Mouse (Mus musculus) hindbrain, embryonic 11.5 days (tissue): ENCODE data around the gene Psmb9. TPM values are rescaled to one million over a fixed set of nuclear protein-coding genes. Genes with fewer than 3 reads are reported as not detected.
"Not testable (repeated sequence)": the region's sequence is repeated elsewhere in the genome, so short reads cannot be mapped to it uniquely, and the experiment has no call there.

ENCODE experiments used
- ATAC-seq: fragments of 200-750 bp; cut with Nextera tagmentation; 2 replicates; pipeline ENCODE4 v1.8.0; 2017; ENCODE audit warnings: mild to moderate bottlenecking, moderate TSS enrichment, moderate library complexity; ENCODE audit not compliant: low FRiP score
- DNase-seq: peaks from one replicate; pipeline ENCODE4 v3.0.0-alpha.2; 2015; ENCODE audit warnings: low spot score
- H3K27ac ChIP-seq: fragments of 300-500 bp; sonication (generic); 2 replicates; pipeline ENCODE4 v1.5.1; 2014; ENCODE audit warnings: mild to moderate bottlenecking, low read depth, low read length
- H3K27me3 ChIP-seq: fragments of 300-500 bp; sonication (generic); 2 replicates; pipeline ENCODE4 v1.6.1; 2014; ENCODE audit warnings: mild to moderate bottlenecking, low read length, moderate library complexity, mixed read lengths; ENCODE audit not compliant: control insufficient read depth, insufficient read depth
- H3K36me3 ChIP-seq: fragments of 300-500 bp; sonication (generic); 2 replicates; pipeline ENCODE4 v1.6.1; 2014; ENCODE audit warnings: mild to moderate bottlenecking, low read length, moderate library complexity, mixed read lengths; ENCODE audit not compliant: control insufficient read depth, insufficient read depth
- H3K4me1 ChIP-seq: fragments of 300-500 bp; sonication (generic); replicated peaks from 2 replicates; pipeline ENCODE4 v1.6.1; 2014; ENCODE audit warnings: low read length, mixed read lengths; ENCODE audit not compliant: control insufficient read depth, insufficient read depth
- H3K4me2 ChIP-seq: fragments of 300-500 bp; sonication (generic); replicated peaks from 2 replicates; pipeline ENCODE4 v1.6.1; 2014; ENCODE audit warnings: mild to moderate bottlenecking, low read depth, low read length
- H3K4me3 ChIP-seq: fragments of 300-500 bp; sonication (generic); 2 replicates; pipeline ENCODE4 v1.5.1; 2014; ENCODE audit warnings: low read depth, low read length
- H3K9ac ChIP-seq: fragments of 300-500 bp; sonication (generic); 2 replicates; pipeline ENCODE4 v1.6.1; 2014; ENCODE audit warnings: low read depth, low read length
- H3K9me3 ChIP-seq: fragments of 300-500 bp; sonication (generic); 2 replicates; pipeline ENCODE4 v1.6.1; 2016; ENCODE audit warnings: low read length; ENCODE audit not compliant: control insufficient read depth
- WGBS: fragments of 180-500 bp; shearing (Covaris S2); extraction: QIAGEN DNeasy Blood & Tissue Kit; methylation state at CpG from one replicate; pipeline ENCODE4 v1.1.7; 2014; 5-methylcytosine and 5-hydroxymethylcytosine counted together
- polyA plus RNA-seq: library from polyadenylated mRNA; unstranded; fragments of >200 nt; fragmentation: Nextera tagmentation; extraction: Ambion mirVana; gene quantifications from 2 replicates; pipeline ENCODE4 v1.2.1, GENCODE M21; 2014

Psmb9 gene
- polyA plus RNA-seq, 1 experiment from 2014 or later = 0.42 TPM

- H3K4me1 ChIP-seq, H3K36me3 ChIP-seq, H3K27ac ChIP-seq, H3K27me3 ChIP-seq, H3K4me3 ChIP-seq, DNase-seq, H3K4me2 ChIP-seq, ATAC-seq, H3K9me3 ChIP-seq, H3K9ac ChIP-seq: not testable (repeated sequence)
- WGBS = 91% methylated on average over 2 of the region's 7 CpGs
These were observed 32.2 kb upstream of the Psmb9 start for GRCm38 (mm10) chr17:34219801-34220200.

- not testable (repeated sequence) for H3K36me3 ChIP-seq, ATAC-seq, H3K9me3 ChIP-seq, DNase-seq, H3K4me2 ChIP-seq, H3K4me3 ChIP-seq, H3K27me3 ChIP-seq, H3K4me1 ChIP-seq, H3K9ac ChIP-seq, H3K27ac ChIP-seq
- WGBS = 89% methylated on average over 8 of the region's 11 CpGs
These were observed 31.5 kb upstream of the Psmb9 start for GRCm38 (mm10) chr17:34219096-34219495.

- Histone ChIP-seq H3K27me3 (peaks cover 11% of the 10 kb centered on the region), H3K4me3 (no peak overlapping the region), H3K27ac (no peak overlapping the region), H3K9ac (no peak overlapping the region), H3K4me2 (no peak overlapping the region), H3K4me1 (no peaks in the 10 kb centered on the region), H3K36me3 (no peaks in the 10 kb centered on the region), H3K9me3 (no peaks in the 10 kb centered on the region)
- DNase-seq = no peak
- 85% methylated on average over 11 of the region's 11 CpGs for WGBS
- no peak for ATAC-seq
These were observed 31.1 kb upstream of the Psmb9 start for GRCm38 (mm10) chr17:34218675-34219074.

- 91% methylated on average over 5 of the region's 5 CpGs for WGBS
- H3K27ac ChIP-seq = no peak overlapping the region
These were observed 30.4 kb upstream of the Psmb9 start for GRCm38 (mm10) chr17:34217986-34218385.

GRCm38 (mm10) chr17:34217216-34217928 lies 29.8 kb upstream of the Psmb9 start:
- H3K27ac ChIP-seq = no peak overlapping the region
- no peaks in the 10 kb centered on the region for H3K4me1 ChIP-seq
- H3K27me3 ChIP-seq = peaks cover 20% of the 10 kb centered on the region
- no peak overlapping the region for H3K4me3 ChIP-seq
- WGBS = 92% methylated on average over 8 of the region's 8 CpGs
- H3K9me3 ChIP-seq = no peaks in the 10 kb centered on the region
- H3K36me3 ChIP-seq = no peaks in the 10 kb centered on the region
- H3K9ac ChIP-seq = no peak overlapping the region
- no peak for ATAC-seq
- no peak overlapping the region for H3K4me2 ChIP-seq
- DNase-seq = no peak

More at GRCm38 (mm10) chr17:34217986-34218385, 30.4 kb upstream of the Psmb9 start:
- H3K36me3 ChIP-seq = no peaks in the 10 kb centered on the region
- H3K9me3 ChIP-seq = no peaks in the 10 kb centered on the region
- ATAC-seq (no peak), DNase-seq (no peak)
- H3K4me3 ChIP-seq = no peak overlapping the region
- H3K9ac ChIP-seq = no peak overlapping the region
- H3K27me3 ChIP-seq = peaks cover 16% of the 10 kb centered on the region
- no peak overlapping the region for H3K4me2 ChIP-seq
- no peaks in the 10 kb centered on the region for H3K4me1 ChIP-seq

- ATAC-seq = no peak
- Histone ChIP-seq H3K9ac (no peak overlapping the region), H3K4me3 (no peak overlapping the region), H3K9me3 (no peaks in the 10 kb centered on the region), H3K27me3 (peaks cover 26% of the 10 kb centered on the region), H3K36me3 (no peaks in the 10 kb centered on the region), H3K4me2 (no peak overlapping the region), H3K4me1 (no peaks in the 10 kb centered on the region), H3K27ac (no peak overlapping the region)
- no peak for DNase-seq
- 84% methylated on average over 12 of the region's 12 CpGs for WGBS
These were observed 27.6 kb upstream of the Psmb9 start for GRCm38 (mm10) chr17:34215176-34215575.

- WGBS = 39% methylated on average over 21 of the region's 21 CpGs
- DNase-seq = no peak
- Histone ChIP-seq H3K4me2 (no peak overlapping the region), H3K9ac (no peak overlapping the region), H3K27me3 (peaks cover 26% of the 10 kb centered on the region), H3K4me3 (no peak overlapping the region), H3K9me3 (no peaks in the 10 kb centered on the region), H3K27ac (no peak overlapping the region), H3K36me3 (no peaks in the 10 kb centered on the region), H3K4me1 (no peaks in the 10 kb centered on the region)
- ATAC-seq = no peak
These were observed 26.4 kb upstream of the Psmb9 start for GRCm38 (mm10) chr17:34213936-34214335.

GRCm38 (mm10) chr17:34211746-34212365 lies 24.3 kb upstream of the Psmb9 start:
- H3K9ac ChIP-seq = no peak overlapping the region
- no peak overlapping the region for H3K4me2 ChIP-seq
- 21% methylated on average over 23 of the region's 23 CpGs for WGBS
- H3K27me3 ChIP-seq = peaks cover 26% of the 10 kb centered on the region
- no peaks in the 10 kb centered on the region for H3K36me3 ChIP-seq
- H3K9me3 ChIP-seq = no peaks in the 10 kb centered on the region
- DNase-seq = no peak
- no peak overlapping the region for H3K27ac ChIP-seq
- H3K4me1 ChIP-seq = no peaks in the 10 kb centered on the region
- H3K4me3 ChIP-seq = no peak overlapping the region
- ATAC-seq = no peak

- DNase-seq (no peak), ATAC-seq (no peak)
- Histone ChIP-seq H3K9me3 (no peaks in the 10 kb centered on the region), H3K4me1 (no peaks in the 10 kb centered on the region), H3K4me3 (no peak overlapping the region), H3K27me3 (peaks cover 33% of the 10 kb centered on the region), H3K9ac (no peak overlapping the region), H3K4me2 (no peak overlapping the region), H3K27ac (no peak overlapping the region), H3K36me3 (no peaks in the 10 kb centered on the region)
- WGBS = 86% methylated on average over 3 of the region's 3 CpGs
These were observed 23.0 kb upstream of the Psmb9 start for GRCm38 (mm10) chr17:34210599-34210998.
